Mouse (Mus musculus): ENCODE measurements around the gene Gm10352. TPM values are rescaled to one million over a fixed set of nuclear protein-coding genes. Genes with fewer than 3 reads are reported as not detected.
"Not testable (repeated sequence)": the region's sequence is repeated elsewhere in the genome, so short reads cannot be mapped to it uniquely, and the experiment has no call there.

Gene Gm10352
- total RNA-seq (2014; rRNA removed; ENCODE audit: low replicate concordance), result not detected in 2 replicates
- polyA plus RNA-seq (2015; fragmentation: Nextera tagmentation; extraction: Ambion mirVana), result not detected in 2 replicates

DNA sequence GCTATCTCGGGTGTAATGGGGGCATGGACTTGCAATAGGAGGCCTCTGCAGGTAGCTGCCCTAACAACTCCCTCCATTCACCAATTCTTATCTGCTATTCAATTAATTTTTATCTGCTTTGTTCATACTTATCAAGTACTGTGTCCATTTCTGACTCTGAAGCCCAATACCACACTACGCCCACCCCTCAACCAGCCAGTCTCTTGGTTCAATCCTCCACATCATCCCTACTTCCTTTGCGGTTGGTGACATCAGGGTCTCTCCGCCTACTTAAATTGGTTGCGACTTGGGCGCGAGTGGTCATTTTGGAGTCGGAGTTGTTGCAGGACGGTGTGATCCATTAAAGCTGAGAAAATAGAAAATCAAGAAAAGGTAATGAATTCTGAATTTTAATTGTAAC, at the start of gene Gm10352:
TSS of gene Gm10352 (plus strand) at position 301 of the 400 bp plus-strand sequence.
- WGBS, result no CpG with 5 or more reads among the region's 9 CpGs
- not testable (repeated sequence) for ATAC-seq (ENCODE audit: insufficient read depth, low read depth); H3K27me3 ChIP-seq (ENCODE audit: control insufficient read depth, insufficient read depth, low read length); H3K9ac ChIP-seq (replicated peaks; ENCODE audit: low read depth, low read length); H3K4me1 ChIP-seq (ENCODE audit: control insufficient read depth, insufficient read depth); DNase-seq (ENCODE audit: low spot score); H3K4me2 ChIP-seq (ENCODE audit: low read depth, low read length); H3K27ac ChIP-seq (ENCODE audit: low read depth); H3K4me3 ChIP-seq (ENCODE audit: low read depth, low read length); H3K36me3 ChIP-seq (replicated peaks; ENCODE audit: control insufficient read depth, insufficient read depth, low read length); H3K9me3 ChIP-seq (replicated peaks; ENCODE audit: control insufficient read depth, low read length)

DNA sequence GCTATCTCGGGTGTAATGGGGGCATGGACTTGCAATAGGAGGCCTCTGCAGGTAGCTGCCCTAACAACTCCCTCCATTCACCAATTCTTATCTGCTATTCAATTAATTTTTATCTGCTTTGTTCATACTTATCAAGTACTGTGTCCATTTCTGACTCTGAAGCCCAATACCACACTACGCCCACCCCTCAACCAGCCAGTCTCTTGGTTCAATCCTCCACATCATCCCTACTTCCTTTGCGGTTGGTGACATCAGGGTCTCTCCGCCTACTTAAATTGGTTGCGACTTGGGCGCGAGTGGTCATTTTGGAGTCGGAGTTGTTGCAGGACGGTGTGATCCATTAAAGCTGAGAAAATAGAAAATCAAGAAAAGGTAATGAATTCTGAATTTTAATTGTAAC, 31.5 kb downstream of the Gm10352 start, which contains the start of gene Gm29289:
TSS of gene Gm29289 (plus strand) at position 301 of the 400 bp plus-strand sequence.
- not testable (repeated sequence) for DNase-seq (ENCODE audit: low spot score); H3K9me3 ChIP-seq (replicated peaks; ENCODE audit: control insufficient read depth, low read length); H3K4me3 ChIP-seq (ENCODE audit: low read depth, low read length); H3K27me3 ChIP-seq (ENCODE audit: control insufficient read depth, insufficient read depth, low read length); ATAC-seq (ENCODE audit: insufficient read depth, low read depth); H3K9ac ChIP-seq (replicated peaks; ENCODE audit: low read depth, low read length); H3K4me1 ChIP-seq (ENCODE audit: control insufficient read depth, insufficient read depth); H3K4me2 ChIP-seq (ENCODE audit: low read depth, low read length); H3K36me3 ChIP-seq (replicated peaks; ENCODE audit: control insufficient read depth, insufficient read depth, low read length); H3K27ac ChIP-seq (ENCODE audit: low read depth)
- WGBS, result no CpG with 5 or more reads among the region's 9 CpGs

Other genes with a start within 250 kb of the Gm10352 start
- not detected in 2 replicates for gene Sry, start 237.3 kb upstream of the Gm10352 start, total RNA-seq (2014; rRNA removed; ENCODE audit: low replicate concordance)
- gene Sry, start 237.3 kb upstream of the Gm10352 start, polyA plus RNA-seq (2015; fragmentation: Nextera tagmentation; extraction: Ambion mirVana), result not detected in 2 replicates
- not detected in 2 replicates for gene H2al2b, start 180.3 kb upstream of the Gm10352 start, total RNA-seq (2014; rRNA removed; ENCODE audit: low replicate concordance)
- not detected in 2 replicates for gene H2al2b, start 180.3 kb upstream of the Gm10352 start, polyA plus RNA-seq (2015; fragmentation: Nextera tagmentation; extraction: Ambion mirVana)
- not detected in 2 replicates for gene Gm4064, start 104.8 kb upstream of the Gm10352 start, total RNA-seq (2014; rRNA removed; ENCODE audit: low replicate concordance)
- gene Gm4064, start 104.8 kb upstream of the Gm10352 start, polyA plus RNA-seq (2015; fragmentation: Nextera tagmentation; extraction: Ambion mirVana), result not detected in 2 replicates
- not detected in 2 replicates for gene Rbmy, start 70.3 kb upstream of the Gm10352 start, total RNA-seq (2014; rRNA removed; ENCODE audit: low replicate concordance)
- not detected in 2 replicates for gene Rbmy, start 70.3 kb upstream of the Gm10352 start, polyA plus RNA-seq (2015; fragmentation: Nextera tagmentation; extraction: Ambion mirVana)
- not detected in 2 replicates for gene Gm10256, start 70.3 kb upstream of the Gm10352 start, total RNA-seq (2014; rRNA removed; ENCODE audit: low replicate concordance)
- gene Gm10256, start 70.3 kb upstream of the Gm10352 start, polyA plus RNA-seq (2015; fragmentation: Nextera tagmentation; extraction: Ambion mirVana), result not detected in 2 replicates
- gene Gm29289, start 31.6 kb downstream of the Gm10352 start, total RNA-seq (2014; rRNA removed; ENCODE audit: low replicate concordance), result not detected in 2 replicates
- not detected in 2 replicates for gene Gm29289, start 31.6 kb downstream of the Gm10352 start, polyA plus RNA-seq (2015; fragmentation: Nextera tagmentation; extraction: Ambion mirVana)

Data from heart, postnatal 0 days (tissue).